Mouse (Mus musculus) stomach, embryonic 15.5 days (tissue): ENCODE measurements at regions not wholly inside any gene's neighbourhood (a gene's known extent, or its start where the extent isn't known, plus 50 kb on each side); places are given as distances from the start of the nearest gene placed in this dataset.

Source experiments
- ATAC-seq: fragments of 200-750 bp; cut with Nextera tagmentation; 2 replicates; pipeline ENCODE4 v1.8.0; 2017; ENCODE audit warnings: low read depth, moderate number of reproducible peaks, moderate TSS enrichment; ENCODE audit not compliant: insufficient read depth, low FRiP score
- H3K27ac ChIP-seq: fragments of 300-500 bp; sonication (generic); 2 replicates; pipeline ENCODE4 v1.5.1; 2015; ENCODE audit warnings: mild to moderate bottlenecking, inconsistent platforms
- H3K27me3 ChIP-seq: fragments of 300-500 bp; sonication (generic); replicated peaks from 2 replicates; pipeline ENCODE4 v1.6.1; 2015; ENCODE audit warnings: inconsistent platforms
- H3K36me3 ChIP-seq: fragments of 300-500 bp; sonication (generic); 2 replicates; pipeline ENCODE4 v1.6.1; 2015; ENCODE audit warnings: inconsistent platforms
- H3K4me1 ChIP-seq: fragments of 300-500 bp; sonication (generic); 2 replicates; pipeline ENCODE4 v1.6.1; 2015; ENCODE audit warnings: inconsistent platforms
- H3K4me2 ChIP-seq: fragments of 300-500 bp; sonication (generic); 2 replicates; pipeline ENCODE4 v1.6.1; 2015; ENCODE audit warnings: mild to moderate bottlenecking, inconsistent platforms
- H3K4me3 ChIP-seq: fragments of 300-500 bp; sonication (generic); replicated peaks from 2 replicates; pipeline ENCODE4 v1.5.1; 2015; ENCODE audit warnings: inconsistent platforms
- H3K9ac ChIP-seq: fragments of 300-500 bp; sonication (generic); 2 replicates; pipeline ENCODE4 v1.6.1; 2015; ENCODE audit warnings: inconsistent platforms
- H3K9me3 ChIP-seq: fragments of 300-500 bp; sonication (generic); 2 replicates; pipeline ENCODE4 v1.6.1; 2016; ENCODE audit warnings: inconsistent platforms
- WGBS: fragments of 180-500 bp; shearing (Covaris S2); methylation state at CpG from one replicate; pipeline ENCODE4 v1.1.7; 2015; 5-methylcytosine and 5-hydroxymethylcytosine counted together

GRCm38 (mm10) chr1:91685789-91686188 lies 115.5 kb upstream of the Twist2 start:
- WGBS: 45% methylated on average over 6 of the region's 6 CpGs
- H3K4me2 ChIP-seq: no peak overlapping the region
- H3K27me3 ChIP-seq: no peaks in the 10 kb centered on the region
- H3K4me3 ChIP-seq: no peak overlapping the region
- H3K36me3 ChIP-seq: no peaks in the 10 kb centered on the region
- H3K9me3 ChIP-seq: no peaks in the 10 kb centered on the region
- no peaks in the 10 kb centered on the region for H3K4me1 ChIP-seq
- ATAC-seq: no peak
- no peak overlapping the region for H3K27ac ChIP-seq
- H3K9ac ChIP-seq: no peak overlapping the region

GRCm38 (mm10) chr1:91691601-91692000 lies 109.7 kb upstream of the Twist2 start:
- Histone ChIP-seq H3K9ac (no peak overlapping the region), H3K27me3 (no peaks in the 10 kb centered on the region), H3K27ac (no peak overlapping the region), H3K4me2 (no peak overlapping the region), H3K36me3 (no peaks in the 10 kb centered on the region), H3K4me3 (no peak overlapping the region), H3K9me3 (no peaks in the 10 kb centered on the region), H3K4me1 (no peaks in the 10 kb centered on the region)
- WGBS: 85% methylated on average over 1 of the region's 1 CpGs
- ATAC-seq: no peak

DNA sequence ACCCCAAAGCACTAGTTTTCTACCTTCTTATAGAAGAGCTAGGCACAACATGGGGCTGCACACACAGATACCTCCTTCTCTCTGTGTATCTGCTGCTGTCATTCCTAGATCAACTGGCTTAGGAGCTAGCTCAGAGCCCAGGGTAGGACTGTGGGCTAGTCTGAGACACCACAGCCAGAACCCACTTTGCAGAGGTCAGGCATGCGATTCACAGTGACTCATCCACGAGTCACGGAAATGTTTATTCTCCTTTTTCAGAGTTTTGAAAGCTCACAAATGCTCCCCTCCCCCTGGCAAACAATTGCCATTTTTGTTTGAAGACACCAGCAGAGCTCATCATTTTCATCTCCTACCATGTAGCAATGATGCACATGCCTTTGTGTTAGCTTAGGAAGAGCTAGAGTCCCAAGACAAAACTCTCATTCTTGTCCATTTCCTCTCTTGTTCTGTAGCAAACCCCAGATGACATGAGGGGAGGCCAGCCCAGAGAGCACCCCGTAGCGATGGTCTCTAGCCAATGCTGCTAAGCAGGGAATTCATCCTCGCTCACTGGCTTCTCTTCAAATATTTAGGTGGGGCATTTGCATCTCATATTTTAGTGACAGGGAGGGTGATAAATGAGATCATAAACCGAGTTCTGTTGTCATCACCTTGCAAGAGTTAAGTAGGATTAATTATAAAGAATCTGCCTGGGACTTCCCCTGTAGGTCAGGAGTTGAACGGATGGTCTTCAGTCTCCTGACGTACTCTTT lies 108.4 kb upstream of the Twist2 start:
- no peak overlapping the region for H3K9ac ChIP-seq
- H3K9me3 ChIP-seq: no peaks in the 10 kb centered on the region
- H3K27me3 ChIP-seq: no peaks in the 10 kb centered on the region
- no peak overlapping the region for H3K4me3 ChIP-seq
- no peaks in the 10 kb centered on the region for H3K36me3 ChIP-seq
- no peak overlapping the region for H3K4me2 ChIP-seq
- H3K27ac ChIP-seq: no peak overlapping the region
- ATAC-seq: no peak
- 52% methylated on average over 9 of the region's 9 CpGs for WGBS
- no peaks in the 10 kb centered on the region for H3K4me1 ChIP-seq

GRCm38 (mm10) chr1:91697053-91697452 lies 104.2 kb upstream of the Twist2 start:
- Histone ChIP-seq H3K27me3 (no peaks in the 10 kb centered on the region), H3K4me2 (no peak overlapping the region), H3K9me3 (no peaks in the 10 kb centered on the region), H3K4me1 (no peaks in the 10 kb centered on the region), H3K4me3 (no peak overlapping the region), H3K36me3 (no peaks in the 10 kb centered on the region), H3K27ac (no peak overlapping the region), H3K9ac (no peak overlapping the region)
- 59% methylated on average over 8 of the region's 8 CpGs for WGBS
- ATAC-seq: no peak

DNA sequence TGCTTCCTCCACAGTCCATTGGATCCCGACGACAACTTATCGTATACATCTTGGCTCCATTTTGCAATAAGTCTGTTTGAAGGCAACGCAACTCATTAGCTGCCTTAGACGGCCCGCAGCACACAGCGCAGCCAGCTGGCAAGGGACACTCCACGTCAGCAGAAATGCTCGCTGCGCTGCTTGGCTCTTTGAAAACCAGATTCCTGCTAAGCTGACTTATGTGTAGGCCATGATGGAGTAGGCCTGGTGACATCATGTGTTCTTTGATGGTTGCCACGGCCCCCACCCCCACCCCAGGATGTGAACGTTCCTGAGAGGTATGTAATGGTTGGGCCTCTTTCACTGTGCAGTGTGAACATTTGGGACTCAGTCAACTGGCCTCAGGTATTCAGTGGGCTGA lies 99.8 kb upstream of the Twist2 start:
- ATAC-seq: peak; percentile 63
- Histone ChIP-seq H3K4me3 (no peak overlapping the region), H3K4me1 (no peaks in the 10 kb centered on the region), H3K9ac (no peak overlapping the region), H3K9me3 (no peaks in the 10 kb centered on the region), H3K27ac (no peak overlapping the region), H3K27me3 (no peaks in the 10 kb centered on the region), H3K36me3 (no peaks in the 10 kb centered on the region), H3K4me2 (no peak overlapping the region)
- 58% methylated on average over 12 of the region's 12 CpGs for whole genome bisulfite sequencing

- no peaks in the 10 kb centered on the region for H3K9me3 ChIP-seq
- H3K36me3 ChIP-seq: no peaks in the 10 kb centered on the region
- 69% methylated on average over 6 of the region's 6 CpGs for WGBS
- H3K4me1 ChIP-seq: no peaks in the 10 kb centered on the region
- no peak overlapping the region for H3K4me3 ChIP-seq
- no peak overlapping the region for H3K27ac ChIP-seq
- H3K27me3 ChIP-seq: no peaks in the 10 kb centered on the region
- H3K4me2 ChIP-seq: no peak overlapping the region
- no peak for ATAC-seq
- no peak overlapping the region for H3K9ac ChIP-seq
Measured at GRCm38 (mm10) chr1:91702021-91702420, 99.2 kb upstream of the Twist2 start.

DNA sequence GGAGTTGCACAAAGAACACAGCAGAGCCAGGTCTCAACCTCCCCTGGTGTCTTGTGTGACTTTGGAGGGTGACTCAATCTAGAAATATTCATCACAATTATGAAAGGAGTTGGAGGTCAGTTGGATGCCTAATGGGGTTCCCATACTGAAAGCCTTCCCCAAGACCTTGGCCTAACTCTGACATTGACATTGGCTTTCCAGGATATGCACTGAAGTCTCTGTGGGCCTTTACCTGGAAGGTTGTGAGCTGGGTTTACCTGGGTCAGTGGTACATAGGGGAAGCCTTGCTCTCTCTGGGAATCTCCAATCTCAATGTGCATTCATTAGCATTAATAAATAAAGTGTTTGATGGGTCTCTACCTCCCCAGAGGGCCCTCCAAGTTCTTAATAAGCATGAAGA lies 98.5 kb upstream of the Twist2 start:
- Histone ChIP-seq H3K4me2 (no peak overlapping the region), H3K4me1 (no peaks in the 10 kb centered on the region), H3K27ac (no peak overlapping the region), H3K9me3 (no peaks in the 10 kb centered on the region), H3K36me3 (no peaks in the 10 kb centered on the region), H3K9ac (no peak overlapping the region), H3K27me3 (no peaks in the 10 kb centered on the region), H3K4me3 (no peak overlapping the region)
- ATAC-seq: no peak

DNA sequence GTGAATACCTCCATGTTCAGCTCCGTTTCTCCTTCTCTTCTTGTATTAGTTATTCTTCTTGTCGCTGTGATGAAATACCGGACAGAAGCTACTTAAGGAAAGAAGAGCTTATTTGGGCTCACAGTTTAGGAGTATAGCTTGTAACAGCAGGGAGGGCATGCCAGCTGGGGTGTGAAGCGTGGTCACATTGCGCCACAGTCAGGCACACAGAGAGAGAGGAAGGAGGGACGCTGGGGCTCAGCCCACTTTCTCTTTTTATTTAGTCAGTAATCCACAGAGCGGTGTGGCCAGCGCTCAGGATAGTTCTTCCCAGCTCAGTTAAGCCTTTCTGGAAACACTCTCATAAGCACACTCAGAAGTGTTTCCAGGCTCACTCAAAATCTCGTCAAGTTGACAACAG lies 95.8 kb upstream of the Twist2 start:
- Histone ChIP-seq H3K9ac (no peak overlapping the region), H3K36me3 (no peaks in the 10 kb centered on the region), H3K27ac (no peak overlapping the region), H3K4me1 (peaks cover 4% of the 10 kb centered on the region; the same call in 1 of the 2 replicates), H3K4me2 (no peak overlapping the region), H3K9me3 (no peaks in the 10 kb centered on the region), H3K27me3 (no peaks in the 10 kb centered on the region), H3K4me3 (no peak overlapping the region)
- 77% methylated on average over 9 of the region's 9 CpGs for WGBS
- no peak for ATAC-seq

- H3K4me1 ChIP-seq: peaks cover 4% of the 10 kb centered on the region; the same call in 1 of the 2 replicates
- H3K9ac ChIP-seq: no peak overlapping the region
- no peaks in the 10 kb centered on the region for H3K36me3 ChIP-seq
- no peak overlapping the region for H3K4me2 ChIP-seq
- ATAC-seq: no peak
- H3K9me3 ChIP-seq: no peaks in the 10 kb centered on the region
- no peak overlapping the region for H3K4me3 ChIP-seq
- no peaks in the 10 kb centered on the region for H3K27me3 ChIP-seq
- WGBS: 49% methylated on average over 7 of the region's 7 CpGs
- no peak overlapping the region for H3K27ac ChIP-seq
Measured at GRCm38 (mm10) chr1:91708550-91709243, 92.6 kb upstream of the Twist2 start.

GRCm38 (mm10) chr1:91709244-91709600 lies 92.0 kb upstream of the Twist2 start:
- Histone ChIP-seq H3K4me1 (peaks cover 4% of the 10 kb centered on the region; the same call in 1 of the 2 replicates), H3K27ac (no peak overlapping the region), H3K9ac (no peak overlapping the region), H3K4me3 (no peak overlapping the region), H3K27me3 (no peaks in the 10 kb centered on the region), H3K9me3 (no peaks in the 10 kb centered on the region), H3K36me3 (no peaks in the 10 kb centered on the region), H3K4me2 (no peak overlapping the region)
- 83% methylated on average over 1 of the region's 1 CpGs for WGBS
- no peak; the same call in 1 of the 2 replicates for ATAC-seq

- H3K27ac ChIP-seq: no peak overlapping the region
- H3K27me3 ChIP-seq: no peaks in the 10 kb centered on the region
- H3K9ac ChIP-seq: no peak overlapping the region
- WGBS: 80% methylated on average over 11 of the region's 11 CpGs
- H3K4me1 ChIP-seq: peaks cover 9% of the 10 kb centered on the region
- no peaks in the 10 kb centered on the region for H3K36me3 ChIP-seq
- H3K9me3 ChIP-seq: no peaks in the 10 kb centered on the region
- no peak overlapping the region for H3K4me3 ChIP-seq
- ATAC-seq: no peak
- H3K4me2 ChIP-seq: no peak overlapping the region
Measured at GRCm38 (mm10) chr1:91713131-91713530, 88.1 kb upstream of the Twist2 start.

- no peak for ATAC-seq
- WGBS: 80% methylated on average over 6 of the region's 6 CpGs
Measured at GRCm38 (mm10) chr1:91714266-91714665, 87.0 kb upstream of the Twist2 start.

More at GRCm38 (mm10) chr1:91714266-91714665, 87.0 kb upstream of the Twist2 start:
- H3K27me3 ChIP-seq: no peaks in the 10 kb centered on the region
- no peak overlapping the region for H3K27ac ChIP-seq
- no peak overlapping the region for H3K4me2 ChIP-seq
- no peak overlapping the region for H3K4me3 ChIP-seq
- peaks cover 4% of the 10 kb centered on the region for H3K4me1 ChIP-seq
- no peak overlapping the region for H3K9ac ChIP-seq
- no peaks in the 10 kb centered on the region for H3K36me3 ChIP-seq
- H3K9me3 ChIP-seq: no peaks in the 10 kb centered on the region
